Mouse (Mus musculus): ENCODE results near the gene Msx2. TPM values are rescaled to one million over a fixed set of nuclear protein-coding genes. Genes with fewer than 3 reads are reported as not detected.

Msx2 gene
- total RNA-seq, 2 experiments from 2014 or later = 0.94 to 1.0 TPM

Other genes starting within 250 kb of the Msx2 start
- 1 to 10 TPM; 1.4 to 1.8 TPM for gene Ror2, start 186.9 kb downstream of the Msx2 start, total RNA-seq (2021)
- gene Sptlc1, start 95.7 kb downstream of the Msx2 start, total RNA-seq (2021) = 10 to 100 TPM; 30.4 to 32.8 TPM